Mouse (Mus musculus) layer of hippocampus, postnatal 10 days (tissue): ENCODE data around the gene Auts2. TPM values are rescaled to one million over a fixed set of nuclear protein-coding genes. Genes with fewer than 3 reads are reported as not detected.

Source experiments
- DNase-seq, 2 experiments: peaks; one replicate each; pipeline ENCODE4 v3.0.0; 2021; ENCODE audit warnings: low spot score in 2 of 2
- total RNA-seq, 2 experiments: library from RNA; stranded (reverse); gene quantifications; 2 replicates each; pipeline ENCODE4 v1.2.3; 2021

Auts2 gene
- total RNA-seq, 2 experiments from 2014 or later: 137 to 150 TPM

DNA sequence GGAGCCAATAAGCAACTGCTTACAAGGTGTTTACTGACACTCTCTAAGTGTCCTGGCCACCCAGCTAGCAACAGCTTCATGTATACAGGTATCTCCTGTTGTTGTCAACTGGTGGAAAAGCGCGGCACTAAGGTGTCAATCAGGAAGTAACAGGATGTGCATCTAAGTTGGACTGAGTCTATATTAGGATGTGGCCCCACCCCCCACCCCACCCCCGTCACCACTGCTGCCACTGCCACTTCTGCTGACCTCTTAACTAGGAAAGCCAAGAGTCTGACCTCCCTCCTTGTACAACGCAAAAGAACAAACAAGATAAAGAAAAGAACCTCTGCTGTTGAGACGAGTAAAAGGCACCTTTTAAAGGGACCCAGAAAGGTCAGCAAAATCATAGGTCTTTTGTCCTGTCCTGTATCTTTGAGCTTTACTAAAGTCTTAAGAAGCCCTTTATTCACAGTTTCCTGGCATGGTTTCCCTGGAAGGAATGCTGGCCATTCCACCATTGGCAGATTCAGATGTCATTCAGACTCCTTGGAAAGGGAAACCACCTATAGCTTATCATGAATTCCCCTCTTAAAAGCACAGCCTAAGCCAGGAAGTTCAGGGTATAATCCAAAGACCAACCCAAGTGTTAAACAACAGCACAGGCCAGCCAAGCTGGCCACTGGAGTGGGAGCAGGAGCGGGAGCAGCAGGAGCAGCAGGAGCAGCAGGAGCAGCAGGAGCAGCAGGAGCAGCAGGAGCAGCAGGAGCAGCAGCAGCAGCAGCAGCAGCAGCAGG lies 148.2 kb downstream of the Auts2 start:
- DNase-seq: no peak

DNA sequence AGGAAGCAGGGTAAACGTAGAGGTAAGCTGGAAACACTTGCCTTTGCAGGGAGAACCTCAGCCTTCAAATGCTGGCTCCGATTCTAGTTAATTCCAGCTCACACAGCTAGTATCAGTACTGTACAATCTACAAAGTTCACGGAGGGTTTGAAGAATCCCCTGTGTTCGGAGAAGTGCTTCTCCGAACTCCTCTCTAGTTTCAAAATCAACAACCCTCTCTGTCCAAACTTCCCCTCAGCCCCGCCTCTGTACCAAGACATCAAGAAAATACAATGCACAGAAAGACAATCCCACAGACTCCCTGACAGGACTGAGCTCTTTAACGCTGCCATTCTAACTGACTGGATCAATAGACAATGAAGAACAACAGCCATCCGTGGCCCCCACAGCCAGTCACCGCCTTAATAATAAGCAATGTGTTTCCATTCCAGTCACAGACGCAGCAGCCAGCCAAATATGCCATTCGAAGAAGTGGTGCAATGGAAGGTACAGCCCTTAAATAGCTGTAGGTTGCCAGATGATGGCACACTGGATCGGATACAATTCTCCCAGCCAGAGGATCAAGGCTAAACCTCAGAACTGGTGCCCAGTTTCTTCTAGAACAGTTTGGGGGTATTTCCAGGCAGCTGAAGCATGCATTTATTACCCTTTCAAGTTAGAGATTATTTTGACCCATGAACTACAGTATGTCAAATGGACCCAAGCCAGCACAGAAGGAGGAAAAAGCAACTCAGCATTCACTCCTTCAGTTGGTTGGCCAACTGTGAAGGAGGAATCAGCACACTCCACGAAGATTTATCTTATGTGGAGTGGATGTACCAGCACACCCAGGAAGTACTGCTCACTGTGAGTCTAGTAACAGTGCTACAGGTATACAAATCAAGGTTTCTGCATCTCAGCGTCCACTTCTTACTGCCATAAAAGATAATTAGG lies 151.0 kb downstream of the Auts2 start:
- no peak for DNase-seq

- no peak for DNase-seq
Measured at GRCm38 (mm10) chr5:132388746-132389145, 154.4 kb downstream of the Auts2 start.

DNA sequence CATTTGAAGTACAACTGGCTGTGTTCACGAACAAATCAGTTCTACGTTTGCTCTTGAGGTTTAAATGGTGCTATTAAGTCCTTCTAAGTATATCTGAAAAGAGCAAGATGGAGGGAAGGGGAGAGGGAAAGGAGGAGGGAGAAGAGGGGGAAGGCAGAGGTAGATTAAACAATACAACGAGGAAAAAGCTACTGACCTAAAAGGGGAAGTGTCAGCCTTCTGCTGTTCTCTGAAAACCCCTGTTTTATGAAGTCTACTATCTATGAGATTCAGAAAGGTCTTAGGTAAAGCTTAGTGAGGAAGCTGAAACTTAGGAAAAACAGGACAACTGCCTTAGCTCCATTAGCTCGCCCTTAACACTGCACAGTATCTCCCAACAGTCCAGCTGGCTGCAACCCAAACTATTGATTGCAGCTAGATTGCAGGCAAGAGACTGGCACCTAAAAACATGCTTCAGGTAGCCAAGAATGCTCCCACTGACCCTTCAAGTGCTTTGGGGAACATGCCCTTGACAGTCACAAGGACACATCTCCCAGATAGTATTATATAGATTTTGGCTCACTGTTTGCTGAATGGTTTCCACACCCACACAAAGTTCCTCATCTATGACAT lies 157.8 kb downstream of the Auts2 start:
- no peak for DNase-seq

GRCm38 (mm10) chr5:132380261-132380660 lies 162.9 kb downstream of the Auts2 start:
- DNase-seq: no peak

- DNase-seq: no peak
Measured at GRCm38 (mm10) chr5:132378977-132379376, 164.2 kb downstream of the Auts2 start.

GRCm38 (mm10) chr5:132375130-132375529 lies 168.0 kb downstream of the Auts2 start:
- no peak for DNase-seq

- DNase-seq: no peak
Measured at GRCm38 (mm10) chr5:132373471-132374075, 169.6 kb downstream of the Auts2 start.

- no peak for DNase-seq
Measured at GRCm38 (mm10) chr5:132372605-132373004, 170.5 kb downstream of the Auts2 start.

GRCm38 (mm10) chr5:132368678-132369088 lies 174.5 kb downstream of the Auts2 start:
- DNase-seq: peak; percentile 51 to 61

- no peak for DNase-seq
Measured at GRCm38 (mm10) chr5:132361276-132361675, 181.9 kb downstream of the Auts2 start.

DNA sequence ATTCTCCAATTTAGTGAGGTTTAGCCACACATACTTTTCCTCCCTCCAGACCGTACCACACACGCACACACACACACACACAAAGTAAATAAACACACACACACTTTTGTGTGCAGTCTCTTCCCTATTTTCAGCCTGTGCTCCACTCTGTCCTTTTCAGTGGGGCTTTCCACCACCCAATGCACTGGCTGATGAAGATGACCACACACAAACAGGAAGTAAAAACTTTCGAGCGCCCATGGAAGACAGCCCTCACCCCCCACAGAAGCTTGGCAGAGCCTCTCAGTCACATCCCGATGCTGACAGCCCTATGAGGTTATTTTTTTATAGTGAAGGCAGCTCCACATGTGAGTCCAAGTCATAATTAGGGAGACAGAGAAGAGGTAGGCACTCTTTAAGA lies 185.4 kb downstream of the Auts2 start:
- no peak for DNase-seq

- no peak for DNase-seq
Measured at GRCm38 (mm10) chr5:132355935-132356334, 187.2 kb downstream of the Auts2 start.

DNA sequence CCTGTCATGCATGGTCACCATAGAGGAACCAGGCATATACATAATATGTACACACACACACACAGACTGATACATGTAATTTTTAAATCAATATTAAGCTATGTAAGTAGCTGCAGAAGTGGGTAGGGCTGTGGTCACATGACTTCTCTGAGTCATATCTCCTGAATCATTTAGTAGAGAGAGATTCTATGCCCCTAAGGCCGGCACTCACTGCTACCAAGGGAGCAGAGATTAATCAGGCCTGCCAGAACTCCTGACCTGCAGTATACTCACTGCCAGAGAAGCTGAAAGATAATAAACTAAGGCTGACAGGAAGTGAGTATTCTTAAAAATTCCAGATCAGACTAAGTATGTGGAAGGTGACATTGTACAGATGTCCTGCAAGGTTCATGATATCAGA lies 190.7 kb downstream of the Auts2 start:
- DNase-seq: no peak

DNA sequence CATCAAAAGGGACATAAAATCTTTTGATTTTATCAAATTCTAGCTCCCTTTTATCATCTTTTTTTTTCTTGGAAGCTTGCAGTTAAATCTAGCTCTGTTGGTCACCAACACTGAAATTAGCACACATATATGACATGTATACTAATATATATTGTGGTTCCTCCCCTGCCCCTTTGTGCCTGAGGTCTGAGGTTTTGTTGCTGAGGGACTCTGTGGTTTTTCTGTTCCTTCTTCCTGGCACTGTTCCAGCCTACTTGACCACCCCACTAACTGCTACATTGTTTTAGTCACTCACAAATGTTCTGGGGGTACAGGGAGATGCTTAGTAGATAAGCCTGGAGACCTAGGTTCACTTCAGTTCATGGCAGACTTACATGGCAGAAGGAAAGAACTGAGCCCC lies 192.0 kb downstream of the Auts2 start:
- DNase-seq: no peak

DNA sequence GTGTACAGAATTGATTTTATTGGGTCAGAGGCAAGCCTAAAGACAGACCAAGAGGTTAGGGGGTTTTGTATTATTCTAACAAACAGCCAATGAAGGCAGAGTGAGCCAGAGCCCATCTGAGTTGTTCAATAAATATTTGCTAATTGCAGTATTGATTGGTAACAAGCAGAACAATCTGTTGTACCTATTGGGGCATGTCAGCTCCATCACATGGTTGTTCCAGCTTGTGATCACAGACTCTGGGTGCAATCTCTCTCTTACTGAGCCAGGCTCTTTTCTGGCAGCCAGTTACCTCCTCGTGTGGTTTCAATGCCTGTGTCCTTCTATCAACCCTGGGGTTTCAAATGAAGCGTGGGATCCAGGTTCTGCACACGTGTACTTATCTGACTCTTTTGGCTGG lies 201.8 kb downstream of the Auts2 start:
- peak in 1 of 2 experiments; percentile 26 for DNase-seq

DNA sequence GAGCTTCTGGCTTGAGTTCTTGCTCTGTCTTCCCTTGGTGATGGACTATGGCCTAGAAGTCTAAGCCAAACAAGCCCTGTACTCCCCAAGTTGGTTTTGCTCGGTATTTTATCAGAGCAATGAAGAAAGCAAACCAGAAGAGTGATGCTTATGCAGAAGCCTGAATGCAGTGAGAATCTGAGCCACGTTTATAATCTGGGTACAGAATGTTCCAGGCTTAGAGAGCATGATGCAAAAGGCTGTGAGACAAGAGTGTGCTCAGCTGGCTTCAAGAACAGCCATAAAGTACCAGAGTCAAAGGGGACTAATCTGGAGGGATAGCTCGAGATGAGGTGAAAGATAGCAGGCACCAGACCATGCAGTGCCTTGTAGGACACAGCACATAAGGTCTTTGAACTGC lies 205.5 kb downstream of the Auts2 start:
- DNase-seq: no peak

- no peak for DNase-seq
Measured at GRCm38 (mm10) chr5:132335719-132336118, 207.4 kb downstream of the Auts2 start.

- DNase-seq: no peak
Measured at GRCm38 (mm10) chr5:132334796-132335195, 208.3 kb downstream of the Auts2 start.

- DNase-seq: no peak
Measured at GRCm38 (mm10) chr5:132333744-132334143, 209.4 kb downstream of the Auts2 start.

DNA sequence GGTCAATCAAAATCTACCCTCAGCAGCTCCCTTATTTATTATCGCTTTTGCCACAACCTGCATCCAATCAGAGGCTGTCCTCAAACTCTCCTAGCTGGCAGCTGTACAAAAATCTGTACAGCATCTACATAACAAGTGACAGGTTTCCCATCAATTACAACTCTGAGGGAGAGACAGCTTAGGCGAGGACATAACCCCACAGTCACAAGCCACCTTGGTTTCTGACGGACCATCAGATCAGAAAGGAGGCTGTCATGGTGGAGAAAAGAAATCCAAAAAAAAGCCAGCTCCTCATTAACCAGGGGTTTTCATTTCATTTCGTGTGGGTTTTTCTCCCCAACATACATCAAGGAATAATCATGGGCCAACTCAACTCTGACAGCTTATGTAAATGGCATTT lies 210.6 kb downstream of the Auts2 start:
- DNase-seq: no peak
